Mouse (Mus musculus) natural killer cell, adult 2 months (primary cell): ENCODE results near the gene Rnf41.

Experiments used
- DNase-seq, 2 experiments: peaks; one replicate each; pipeline ENCODE4 v3.0.0; 2022; ENCODE audit warnings: low spot score in 2 of 2

The Rnf41 gene

GRCm38 (mm10) chr10:128474366-128474765 lies 62.9 kb downstream of the Rnf41 start:
- DNase-seq = no peak

GRCm38 (mm10) chr10:128486370-128486769 lies 74.9 kb downstream of the Rnf41 start:
- no peak for DNase-seq

DNA sequence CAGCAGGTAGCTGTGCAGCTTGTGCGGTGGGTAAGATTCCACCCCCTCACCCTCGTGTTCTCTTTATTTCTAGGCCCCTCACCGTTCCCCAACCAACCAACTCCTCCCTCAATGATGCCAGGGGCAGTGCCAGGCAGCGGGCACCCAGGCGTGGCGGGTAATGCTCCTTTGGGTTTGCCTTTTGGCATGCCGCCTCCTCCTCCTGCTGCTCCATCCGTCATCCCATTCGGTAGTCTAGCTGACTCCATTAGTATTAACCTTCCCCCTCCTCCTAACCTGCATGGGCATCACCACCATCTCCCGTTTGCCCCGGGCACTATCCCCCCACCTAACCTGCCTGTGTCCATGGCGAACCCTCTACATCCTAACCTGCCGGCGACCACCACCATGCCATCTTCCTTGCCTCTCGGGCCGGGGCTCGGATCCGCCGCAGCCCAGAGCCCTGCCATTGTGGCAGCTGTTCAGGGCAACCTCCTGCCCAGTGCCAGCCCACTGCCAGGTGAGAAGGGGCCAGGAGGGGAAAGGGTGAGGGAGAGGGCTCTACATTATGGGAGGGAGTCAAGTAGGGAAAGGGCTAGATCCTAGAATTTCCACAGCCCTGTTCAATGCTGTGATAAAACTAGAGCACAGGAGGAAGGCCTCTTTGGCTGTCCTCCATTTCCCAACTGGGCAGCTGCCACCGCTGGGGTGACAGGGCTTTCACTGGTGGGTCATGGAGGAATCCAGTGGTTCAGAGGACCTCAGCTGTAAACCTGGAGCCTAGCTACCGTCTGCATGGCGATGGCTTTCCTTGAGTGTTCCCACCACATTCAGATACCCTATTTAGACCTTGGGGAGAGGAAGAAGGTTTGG lies 76.6 kb downstream of the Rnf41 start:
- no peak for DNase-seq

DNA sequence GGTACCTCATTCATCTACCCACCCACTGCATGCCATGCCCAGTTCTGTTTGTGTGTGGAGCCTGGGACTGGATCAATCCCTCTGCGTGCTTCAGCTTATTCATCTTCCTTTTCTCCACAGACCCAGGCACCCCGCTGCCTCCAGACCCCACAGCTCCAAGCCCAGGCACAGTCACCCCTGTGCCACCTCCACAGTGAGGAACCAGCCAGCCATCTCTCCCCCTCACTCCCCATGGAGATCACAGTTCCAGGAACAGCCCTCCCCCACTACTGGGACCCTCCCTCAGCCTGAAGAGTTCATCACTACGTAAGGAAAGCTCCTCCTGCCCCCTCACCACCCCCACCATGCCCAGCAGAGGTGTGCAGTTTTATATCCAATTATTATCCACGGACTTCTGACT lies 77.3 kb downstream of the Rnf41 start:
- no peak for DNase-seq

DNA sequence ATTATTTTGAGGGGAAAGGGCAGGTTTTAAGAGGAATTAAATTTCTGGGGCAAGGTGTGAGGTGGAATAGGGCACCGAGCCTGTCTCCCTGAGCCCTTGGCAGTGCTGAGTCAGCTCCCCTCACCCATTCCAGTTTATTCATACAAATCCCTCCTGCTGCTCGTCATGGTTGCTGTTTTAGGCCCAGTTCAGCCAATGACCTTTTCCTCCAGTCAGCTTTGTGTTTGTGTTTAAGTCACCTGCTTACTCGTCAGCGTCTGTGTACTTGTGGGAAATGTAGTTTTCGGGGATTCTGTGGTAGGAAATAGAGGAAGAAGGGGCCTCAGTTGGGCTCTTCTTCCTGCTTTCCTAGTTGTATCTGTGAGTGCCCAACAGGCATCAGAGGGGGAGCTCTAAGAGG lies 77.9 kb downstream of the Rnf41 start:
- DNase-seq = no peak

DNA sequence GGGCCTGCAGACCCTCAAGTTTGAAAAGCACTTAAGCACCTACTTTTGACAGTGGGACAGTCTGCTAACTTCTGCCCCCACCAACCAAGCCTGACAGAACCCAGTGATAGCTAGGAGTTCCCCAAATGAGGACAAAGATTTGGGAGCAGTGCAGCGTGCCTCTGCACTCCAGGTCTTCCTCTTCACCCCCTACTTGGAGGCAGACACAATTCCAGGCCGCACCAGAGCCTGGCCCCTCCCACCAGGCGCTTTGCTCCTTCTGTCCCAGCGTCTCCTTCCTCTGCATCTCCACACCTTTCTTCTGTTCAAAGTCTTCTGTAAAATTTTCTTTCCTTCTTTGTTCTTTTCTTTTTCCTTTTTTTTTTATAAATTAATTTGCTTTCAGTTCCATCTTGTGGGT lies 78.3 kb downstream of the Rnf41 start:
- no peak for DNase-seq

GRCm38 (mm10) chr10:128490232-128490631 lies 78.8 kb downstream of the Rnf41 start:
- DNase-seq = no peak

DNA sequence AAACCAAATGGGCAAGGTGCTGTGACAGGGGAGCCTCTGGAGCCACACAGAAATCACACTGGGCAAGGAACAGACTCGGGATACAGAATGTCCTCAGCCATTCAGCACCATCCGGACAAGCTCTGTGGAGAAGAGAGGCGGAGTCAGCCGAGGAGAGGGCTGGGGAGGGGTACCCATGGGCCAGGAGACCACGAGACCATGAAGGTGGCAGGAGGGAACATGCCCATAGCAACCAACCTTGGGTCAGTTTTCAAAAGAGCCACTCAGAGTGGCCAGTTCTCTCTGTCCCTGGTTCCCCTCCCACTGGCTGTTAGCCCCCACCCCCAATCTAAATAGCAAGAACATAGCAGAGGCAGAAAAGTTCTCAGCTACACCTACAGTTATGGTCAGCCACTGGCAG lies 79.5 kb downstream of the Rnf41 start:
- DNase-seq = no peak
